Mouse (Mus musculus) hindbrain, embryonic 11.5 days (tissue): ENCODE data around the gene Dnajc7. TPM values are rescaled to one million over a fixed set of nuclear protein-coding genes. Genes with fewer than 3 reads are reported as not detected.
A peak's percentile ranks its signal among the peaks of the same experiment; 100 is the strongest.
"Not testable (repeated sequence)": the region's sequence is repeated elsewhere in the genome, so short reads cannot be mapped to it uniquely, and the experiment has no call there.

Experiments
- ATAC-seq: fragments of 200-750 bp; cut with Nextera tagmentation; 2 replicates; pipeline ENCODE4 v1.8.0; 2017; ENCODE audit warnings: mild to moderate bottlenecking, moderate TSS enrichment, moderate library complexity; ENCODE audit not compliant: low FRiP score
- DNase-seq: peaks from one replicate; pipeline ENCODE4 v3.0.0-alpha.2; 2015; ENCODE audit warnings: low spot score
- H3K27ac ChIP-seq: fragments of 300-500 bp; sonication (generic); 2 replicates; pipeline ENCODE4 v1.5.1; 2014; ENCODE audit warnings: mild to moderate bottlenecking, low read depth, low read length
- H3K27me3 ChIP-seq: fragments of 300-500 bp; sonication (generic); 2 replicates; pipeline ENCODE4 v1.6.1; 2014; ENCODE audit warnings: mild to moderate bottlenecking, low read length, moderate library complexity, mixed read lengths; ENCODE audit not compliant: control insufficient read depth, insufficient read depth
- H3K36me3 ChIP-seq: fragments of 300-500 bp; sonication (generic); 2 replicates; pipeline ENCODE4 v1.6.1; 2014; ENCODE audit warnings: mild to moderate bottlenecking, low read length, moderate library complexity, mixed read lengths; ENCODE audit not compliant: control insufficient read depth, insufficient read depth
- H3K4me1 ChIP-seq: fragments of 300-500 bp; sonication (generic); replicated peaks from 2 replicates; pipeline ENCODE4 v1.6.1; 2014; ENCODE audit warnings: low read length, mixed read lengths; ENCODE audit not compliant: control insufficient read depth, insufficient read depth
- H3K4me2 ChIP-seq: fragments of 300-500 bp; sonication (generic); replicated peaks from 2 replicates; pipeline ENCODE4 v1.6.1; 2014; ENCODE audit warnings: mild to moderate bottlenecking, low read depth, low read length
- H3K4me3 ChIP-seq: fragments of 300-500 bp; sonication (generic); 2 replicates; pipeline ENCODE4 v1.5.1; 2014; ENCODE audit warnings: low read depth, low read length
- H3K9ac ChIP-seq: fragments of 300-500 bp; sonication (generic); 2 replicates; pipeline ENCODE4 v1.6.1; 2014; ENCODE audit warnings: low read depth, low read length
- H3K9me3 ChIP-seq: fragments of 300-500 bp; sonication (generic); 2 replicates; pipeline ENCODE4 v1.6.1; 2016; ENCODE audit warnings: low read length; ENCODE audit not compliant: control insufficient read depth
- WGBS: fragments of 180-500 bp; shearing (Covaris S2); extraction: QIAGEN DNeasy Blood & Tissue Kit; methylation state at CpG from one replicate; pipeline ENCODE4 v1.1.7; 2014; 5-methylcytosine and 5-hydroxymethylcytosine counted together
- polyA plus RNA-seq: library from polyadenylated mRNA; unstranded; fragments of >200 nt; fragmentation: Nextera tagmentation; extraction: Ambion mirVana; gene quantifications from 2 replicates; pipeline ENCODE4 v1.2.1, GENCODE M21; 2014

The Dnajc7 gene
- 95.3 and 105 TPM in 2 replicates for polyA plus RNA-seq

DNA sequence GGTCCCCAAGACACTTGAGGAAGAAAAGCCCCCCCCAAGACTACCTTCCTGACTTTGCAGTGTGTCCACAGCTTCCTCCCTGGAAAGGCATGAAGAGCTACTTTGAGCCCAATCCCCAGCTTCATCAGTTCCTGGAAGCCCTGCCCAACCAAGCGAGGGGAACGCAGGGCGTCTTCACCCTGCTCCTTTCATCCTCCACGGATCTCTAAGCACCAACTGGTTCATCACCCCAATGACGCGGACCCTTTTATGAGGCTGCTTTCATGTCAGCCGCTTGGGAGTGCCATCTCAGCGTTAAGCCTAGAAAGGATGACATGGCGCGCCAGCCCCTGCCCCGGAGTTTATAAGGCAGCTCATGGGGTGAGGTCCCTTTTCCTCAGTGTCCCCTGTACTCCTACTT lies at the start of gene Dnajc7:
Gene Dnajc7, minus strand, starts transcription at position 187 of the 400 bp plus-strand sequence.
- Histone ChIP-seq H3K27ac (peak within 1 kb of the TSS; percentile 92), H3K9me3 (no peaks in the 10 kb centered on the region), H3K4me2 (peak within 1 kb of the TSS; percentile 74), H3K4me3 (peak within 1 kb of the TSS; percentile 98), H3K27me3 (no peaks in the 10 kb centered on the region), H3K4me1 (0 out of 2 replicates have a peak, but pooled peaks cover 2% of the 10 kb centered on the region), H3K36me3 (no peaks in the 10 kb centered on the region), H3K9ac (peak within 1 kb of the TSS; percentile 97)
- DNase-seq: no peak
- no peak; the same call in 1 of the 2 replicates for ATAC-seq
- 6% methylated on average over 11 of the region's 11 CpGs for WGBS

DNA sequence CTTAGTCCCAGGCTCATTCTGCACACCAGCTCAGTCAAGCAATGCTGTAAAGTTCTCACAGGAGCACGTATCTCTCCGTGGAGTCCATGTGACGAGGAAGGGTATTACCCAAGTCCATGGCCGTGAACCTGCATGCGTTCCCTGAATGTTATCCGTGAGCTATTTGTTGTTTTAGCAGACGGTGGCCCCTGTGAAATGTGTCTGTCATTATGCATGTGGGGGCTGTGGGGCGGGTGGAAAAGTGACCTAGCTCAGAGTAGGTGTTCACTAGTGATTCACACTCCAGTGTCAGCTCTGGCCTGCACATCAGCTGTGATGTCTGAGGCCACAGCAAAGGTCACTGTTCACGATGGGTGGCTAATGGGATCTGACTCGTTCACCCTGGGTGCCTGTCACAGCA lies 39.8 kb upstream of the Dnajc7 start:
- no peak for ATAC-seq
- no peak for DNase-seq
- no peak overlapping the region for H3K4me3 ChIP-seq
- 73% methylated on average over 10 of the region's 10 CpGs for WGBS
- no peak overlapping the region for H3K27ac ChIP-seq
- H3K9ac ChIP-seq: no peak overlapping the region
- H3K9me3 ChIP-seq: no peaks in the 10 kb centered on the region
- H3K4me2 ChIP-seq: no peak overlapping the region
- no peaks in the 10 kb centered on the region for H3K27me3 ChIP-seq
- no peaks in the 10 kb centered on the region for H3K4me1 ChIP-seq
- no peaks in the 10 kb centered on the region for H3K36me3 ChIP-seq

DNA sequence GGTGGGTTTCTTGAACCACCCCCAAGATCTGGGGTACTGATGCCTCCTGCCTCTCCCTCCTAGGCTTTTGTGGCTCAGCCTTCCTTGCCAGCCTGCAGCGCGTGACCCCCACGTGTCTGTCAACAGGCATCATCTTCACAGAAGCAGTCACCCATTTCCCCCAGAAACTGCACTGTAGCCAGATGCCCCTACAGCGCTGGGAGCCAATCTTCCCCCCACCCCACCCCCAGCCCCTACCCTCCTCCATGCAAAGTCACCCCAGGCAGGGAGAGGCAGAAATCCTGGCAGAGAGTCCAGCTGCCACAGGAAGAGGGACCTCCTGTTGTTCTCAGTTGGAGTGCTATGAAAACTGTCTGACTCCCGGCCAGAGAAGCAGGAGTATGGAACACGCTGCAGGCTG lies 36.5 kb upstream of the Dnajc7 start:
- Histone ChIP-seq H3K4me2 (no peak overlapping the region), H3K4me3 (no peak overlapping the region), H3K4me1 (no peaks in the 10 kb centered on the region), H3K9ac (no peak overlapping the region), H3K27me3 (no peaks in the 10 kb centered on the region), H3K36me3 (no peaks in the 10 kb centered on the region), H3K27ac (no peak overlapping the region), H3K9me3 (no peaks in the 10 kb centered on the region)
- DNase-seq (no peak), ATAC-seq (no peak)
- 17% methylated on average over 6 of the region's 6 CpGs for WGBS

DNA sequence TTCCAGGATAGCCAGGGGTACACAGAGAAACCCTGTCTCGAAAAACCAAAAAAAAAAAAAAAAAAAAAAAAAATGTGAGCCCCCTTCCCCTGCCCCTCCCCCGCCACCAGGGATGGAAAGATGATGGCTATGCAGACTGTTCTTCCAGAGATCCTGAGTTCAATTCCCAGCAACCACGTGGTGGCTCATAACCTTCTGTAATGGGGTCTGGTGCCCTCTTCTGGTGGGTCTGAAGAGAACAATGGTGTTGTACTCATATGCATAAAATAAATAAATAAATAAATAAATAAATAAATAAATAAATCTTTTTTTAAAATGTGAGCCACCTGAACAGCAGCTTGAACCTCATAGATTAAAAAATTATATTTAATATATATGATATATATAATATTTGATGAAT lies 35.6 kb upstream of the Dnajc7 start:
- not testable (repeated sequence) for H3K36me3 ChIP-seq, H3K27me3 ChIP-seq, H3K27ac ChIP-seq, H3K4me2 ChIP-seq, H3K4me1 ChIP-seq, H3K9me3 ChIP-seq, H3K4me3 ChIP-seq, H3K9ac ChIP-seq, ATAC-seq
- peak; percentile 32 for DNase-seq
- WGBS: 57% methylated on average over 2 of the region's 3 CpGs

DNA sequence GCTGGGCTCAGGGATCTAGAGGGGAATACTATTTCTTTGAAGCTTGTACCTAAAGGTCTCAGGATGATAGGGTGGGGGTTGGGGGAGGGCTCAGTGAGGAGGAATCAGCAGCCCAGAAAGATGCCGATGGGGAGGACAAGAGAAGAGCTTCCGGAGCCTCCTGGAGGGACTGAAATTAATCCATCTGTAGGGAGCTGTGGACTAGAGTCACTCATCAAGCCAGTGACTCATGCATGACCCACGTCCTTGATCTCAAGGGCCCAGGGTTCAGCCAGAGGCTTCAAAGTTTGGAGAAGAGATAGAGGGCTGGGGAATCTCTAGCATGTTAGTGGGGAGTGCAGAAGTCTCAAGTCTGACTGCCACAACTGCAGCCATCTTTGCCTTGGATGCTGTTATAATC lies 31.8 kb upstream of the Dnajc7 start:
- DNase-seq: no peak
- Histone ChIP-seq H3K36me3 (no peaks in the 10 kb centered on the region), H3K4me1 (no peaks in the 10 kb centered on the region), H3K9ac (no peak overlapping the region), H3K27ac (no peak overlapping the region), H3K27me3 (0 out of 2 replicates have a peak, but pooled peaks cover 3% of the 10 kb centered on the region), H3K9me3 (no peaks in the 10 kb centered on the region), H3K4me3 (no peak overlapping the region), H3K4me2 (no peak overlapping the region)
- ATAC-seq: no peak
- WGBS: 28% methylated on average over 3 of the region's 3 CpGs

DNA sequence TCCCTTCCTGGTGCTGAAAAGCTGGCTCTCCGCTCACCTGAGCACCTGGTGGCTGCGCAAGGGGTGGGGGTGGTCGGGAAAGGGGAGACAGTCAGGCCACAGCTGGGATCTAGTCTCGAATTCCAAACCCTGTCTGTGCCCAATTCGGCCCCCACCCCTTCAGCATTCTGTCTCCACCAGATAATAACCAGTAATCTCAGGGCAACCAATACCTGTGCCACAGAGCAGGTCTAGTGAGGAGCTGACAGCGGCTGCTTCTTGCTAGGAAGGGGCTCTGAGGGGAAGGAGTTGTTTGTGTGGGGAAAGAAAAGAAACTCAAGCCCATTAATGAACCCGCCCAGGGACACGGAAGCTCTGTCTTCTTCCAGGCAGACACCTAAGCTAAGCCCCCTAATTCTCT lies 31.2 kb upstream of the Dnajc7 start:
- Histone ChIP-seq H3K4me3 (no peak overlapping the region), H3K4me1 (no peaks in the 10 kb centered on the region), H3K27ac (no peak overlapping the region), H3K27me3 (0 out of 2 replicates have a peak, but pooled peaks cover 3% of the 10 kb centered on the region), H3K9me3 (no peaks in the 10 kb centered on the region), H3K9ac (no peak overlapping the region), H3K4me2 (no peak overlapping the region), H3K36me3 (no peaks in the 10 kb centered on the region)
- DNase-seq: no peak
- ATAC-seq: no peak
- 25% methylated on average over 8 of the region's 8 CpGs for WGBS

DNA sequence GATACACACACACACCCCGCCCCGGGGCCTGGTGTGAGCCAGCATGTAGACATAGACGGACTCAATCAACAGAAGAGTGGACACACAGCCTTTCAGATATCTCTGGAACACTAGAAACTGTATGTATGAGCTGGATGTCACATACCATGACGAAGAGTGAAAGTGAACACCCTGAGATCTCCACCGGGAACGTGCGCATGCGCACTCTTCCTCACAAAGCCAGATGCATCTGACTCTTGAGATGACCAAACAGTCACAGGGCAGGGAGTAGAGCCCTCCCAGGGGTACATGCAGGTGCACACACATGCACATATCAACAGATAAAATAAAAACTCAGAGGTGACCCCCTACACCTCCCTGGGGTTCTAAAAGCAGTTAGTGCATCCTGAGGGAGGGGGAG lies 28.4 kb upstream of the Dnajc7 start:
- H3K4me1 ChIP-seq: no peaks in the 10 kb centered on the region
- 92% methylated on average over 8 of the region's 8 CpGs for WGBS
- H3K9ac ChIP-seq: no peak overlapping the region
- DNase-seq: no peak
- no peaks in the 10 kb centered on the region for H3K9me3 ChIP-seq
- no peak overlapping the region for H3K4me3 ChIP-seq
- H3K36me3 ChIP-seq: no peaks in the 10 kb centered on the region
- ATAC-seq: no peak
- no peak overlapping the region for H3K4me2 ChIP-seq
- H3K27me3 ChIP-seq: 0 out of 2 replicates have a peak, but pooled peaks cover 3% of the 10 kb centered on the region
- H3K27ac ChIP-seq: no peak overlapping the region

DNA sequence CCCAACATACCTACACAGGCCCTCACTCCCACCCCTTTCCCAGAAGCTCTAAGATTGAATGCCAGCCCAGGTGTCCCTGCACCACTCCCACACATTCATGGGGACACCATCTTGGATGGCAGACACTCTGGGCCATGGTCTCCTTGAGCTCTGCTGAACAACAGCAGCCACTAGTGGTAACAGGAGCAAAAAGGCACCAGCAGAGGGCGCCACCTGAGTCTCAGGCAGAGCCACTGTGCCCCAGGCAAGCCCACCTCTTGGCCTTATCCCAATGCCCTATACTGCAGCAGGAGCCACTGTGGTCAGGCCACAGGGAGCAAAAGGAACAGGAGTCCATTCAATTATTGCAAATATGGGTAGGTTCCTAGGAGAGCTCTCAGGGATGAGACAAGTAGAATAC lies 26.3 kb upstream of the Dnajc7 start:
- H3K4me2 ChIP-seq: no peak overlapping the region
- ATAC-seq (no peak), DNase-seq (peak; percentile 72)
- no peak overlapping the region for H3K9ac ChIP-seq
- 0 out of 2 replicates have a peak, but pooled peaks cover 3% of the 10 kb centered on the region for H3K27me3 ChIP-seq
- H3K4me3 ChIP-seq: no peak overlapping the region
- H3K9me3 ChIP-seq: no peaks in the 10 kb centered on the region
- WGBS: 13% methylated on average over 1 of the region's 1 CpGs
- H3K4me1 ChIP-seq: no peaks in the 10 kb centered on the region
- no peak overlapping the region for H3K27ac ChIP-seq
- H3K36me3 ChIP-seq: no peaks in the 10 kb centered on the region

DNA sequence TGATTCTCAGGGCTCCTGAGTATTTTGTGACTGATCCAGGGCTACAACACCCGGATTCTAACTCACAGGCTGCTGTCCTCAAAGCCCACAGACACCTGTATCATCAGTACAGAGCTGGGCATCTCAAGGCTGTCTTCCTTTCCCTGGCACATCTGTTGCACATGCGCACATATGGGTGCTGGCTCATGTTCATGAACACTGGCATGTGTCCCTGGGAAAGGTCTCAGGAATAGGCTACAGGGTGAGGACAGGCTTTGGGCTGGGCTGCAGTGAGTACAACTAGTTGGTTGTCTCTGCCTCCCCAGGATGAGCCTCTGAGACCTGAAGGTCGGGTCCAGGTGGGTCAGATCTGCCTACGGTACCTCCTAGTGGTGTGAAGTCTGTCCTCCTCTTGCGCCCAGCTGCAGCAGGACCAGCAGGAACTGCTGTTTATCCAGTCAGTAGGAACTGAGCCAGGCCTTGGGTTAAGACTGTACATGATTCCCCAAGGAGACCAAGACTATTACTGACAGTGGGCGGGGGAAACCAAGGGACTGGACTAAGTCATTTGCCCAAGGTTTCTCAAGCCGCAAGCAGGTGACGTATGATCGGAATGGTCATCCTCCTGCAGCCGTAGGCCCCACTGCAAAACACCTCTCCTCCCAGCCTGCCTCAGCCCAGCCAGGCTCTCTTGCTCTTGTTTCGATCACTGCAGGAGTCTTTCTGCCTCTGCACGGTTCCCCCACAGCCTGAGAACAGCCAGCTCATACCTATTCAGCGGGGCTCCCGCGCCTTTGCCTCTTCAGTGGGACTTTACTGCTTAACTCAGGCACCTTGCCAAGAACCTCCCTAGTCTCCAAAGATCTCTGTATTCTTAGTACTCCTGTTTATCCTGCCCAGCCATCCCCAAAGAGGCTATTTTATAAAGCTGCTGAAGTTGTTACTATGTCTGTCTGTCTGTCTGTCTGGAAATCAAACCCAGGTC lies 23.9 kb upstream of the Dnajc7 start:
- Histone ChIP-seq H3K9me3 (no peaks in the 10 kb centered on the region), H3K4me2 (no peak overlapping the region), H3K4me3 (no peak overlapping the region), H3K9ac (no peak overlapping the region), H3K4me1 (peaks cover 4% of the 10 kb centered on the region; the same call in 1 of the 2 replicates), H3K36me3 (no peaks in the 10 kb centered on the region), H3K27ac (no peak overlapping the region), H3K27me3 (peaks cover 14% of the 10 kb centered on the region)
- 70% methylated on average over 15 of the region's 15 CpGs for WGBS
- ATAC-seq (no peak), DNase-seq (no peak)
